Comparison of ENCODE assay signal across 7 mouse cellular contexts in the genomic region with DNA sequence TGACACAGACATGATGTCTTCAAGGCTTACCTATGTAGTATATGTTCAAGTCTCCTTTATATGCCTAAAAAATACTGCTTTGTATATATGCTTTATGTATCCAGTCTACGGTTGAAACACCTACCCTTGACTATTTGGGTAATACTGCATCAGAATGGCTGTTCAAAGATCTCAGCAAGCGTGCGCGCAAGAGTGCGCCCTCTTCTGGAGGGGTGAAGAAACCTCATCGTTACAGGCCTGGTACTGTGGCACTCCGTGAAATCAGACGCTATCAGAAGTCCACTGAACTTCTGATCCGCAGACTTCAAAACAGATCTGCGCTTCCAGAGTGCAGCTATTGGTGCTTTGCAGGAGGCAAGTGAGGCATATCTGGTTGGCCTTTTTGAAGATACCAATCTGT.
DNase-seq lines count a peak whose midpoint lies in the region; ATAC-seq and TF ChIP-seq lines count a peak whose summit lies in the region.
"Not testable (repeated sequence)": the region's sequence is repeated elsewhere in the genome, so short reads cannot be mapped to it uniquely, and the experiment has no call there.

No protein-coding gene starts in this region.

- H3K9me3 ChIP-seq in ES-Bruce4 (replicated peaks; ENCODE audit: control insufficient read depth, insufficient read depth, low read length, poor library complexity, severe bottlenecking); liver, embryonic 14.5 days (ENCODE audit: control insufficient read depth, low read length); midbrain, postnatal 0 days (ENCODE audit: low read length): not testable (repeated sequence)

- H3K27me3 ChIP-seq in ES-Bruce4 (ENCODE audit: control insufficient read depth, insufficient read depth, low read length, poor library complexity, severe bottlenecking); liver, embryonic 14.5 days (ENCODE audit: control insufficient read depth, insufficient read depth, low read length); midbrain, postnatal 0 days (ENCODE audit: insufficient read depth, low read length): not testable (repeated sequence)

- TF ChIP-seq CTCF in ES-Bruce4 (IDR thresholded peaks at IDR 0.05; ENCODE audit: low read depth, low read length) = peak; percentile 13
- peak; percentile 37; the same call in 1 of the 2 replicates for TF ChIP-seq CTCF in gastrocnemius, adult 2 months (IDR thresholded peaks at IDR 0.05)
- peak; percentile 83 for TF ChIP-seq CTCF in liver, embryonic 14.5 days (IDR thresholded peaks at IDR 0.05; ENCODE audit: low read depth)
- peak; percentile 28 for TF ChIP-seq CTCF in midbrain, postnatal 0 days (IDR thresholded peaks at IDR 0.05)

- 70% methylated on average over 10 of the region's 10 CpGs for WGBS in liver, embryonic 14.5 days (ENCODE audit: insufficient replicate concordance)
- WGBS in midbrain, postnatal 0 days = 92% methylated on average over 10 of the region's 10 CpGs

- intact Hi-C loops in gastrocnemius, adult 2 months (cut with DNase I) = not testable (repeated sequence)

- not testable (repeated sequence) for H3K36me3 ChIP-seq in ES-Bruce4 (ENCODE audit: control insufficient read depth, insufficient read depth, low read length, poor library complexity, severe bottlenecking); liver, embryonic 14.5 days (replicated peaks; ENCODE audit: control insufficient read depth, insufficient read depth, low read depth); midbrain, postnatal 0 days (ENCODE audit: insufficient read depth, low read length)

- H3K4me3 ChIP-seq in ES-Bruce4 (ENCODE audit: low read depth, low read length); gastrocnemius, adult 2 months; liver, embryonic 14.5 days (ENCODE audit: insufficient read depth in 1 of 2, low read depth in 2 of 2, low read length in 2 of 2); midbrain, postnatal 0 days (ENCODE audit: low read depth, low read length): not testable (repeated sequence)

- ATAC-seq in liver, embryonic 14.5 days (ENCODE audit: insufficient read depth); midbrain, postnatal 0 days (ENCODE audit: low FRiP score): not testable (repeated sequence)

- H3K4me2 ChIP-seq in liver, embryonic 14.5 days (ENCODE audit: low read depth); midbrain, postnatal 0 days (ENCODE audit: low read depth, low read length, poor library complexity, severe bottlenecking): not testable (repeated sequence)

- not testable (repeated sequence) for H3K4me1 ChIP-seq in ES-Bruce4 (ENCODE audit: control insufficient read depth, insufficient read depth, low read length); midbrain, postnatal 0 days (ENCODE audit: insufficient read depth, low read length)
- peaks cover 47 to 69% of the 10 kb centered on the region in 2 experiments for H3K4me1 ChIP-seq in liver, embryonic 14.5 days (replicated peaks; ENCODE audit: control insufficient read depth in 2 of 2, insufficient read depth in 2 of 2, low read length in 1 of 2)

- not testable (repeated sequence) for H3K9ac ChIP-seq in ES-Bruce4 (ENCODE audit: low read depth, poor library complexity, severe bottlenecking); liver, embryonic 14.5 days (replicated peaks); midbrain, postnatal 0 days (replicated peaks; ENCODE audit: low read length, poor library complexity, severe bottlenecking)

- TF ChIP-seq EP300 in ES-Bruce4 (IDR thresholded peaks at IDR 0.05; ENCODE audit: insufficient read depth, low read depth, low read length); liver, embryonic 14.5 days (IDR thresholded peaks at IDR 0.05; ENCODE audit: low read depth): not testable (repeated sequence)

- TF ChIP-seq POLR2A in ES-Bruce4 (IDR thresholded peaks at IDR 0.05; ENCODE audit: insufficient read depth, low read length) = not testable (repeated sequence)

- not testable (repeated sequence) for H3K27ac ChIP-seq in ES-Bruce4 (ENCODE audit: insufficient read depth, low read length); gastrocnemius, adult 2 months; liver, embryonic 14.5 days; midbrain, postnatal 0 days (ENCODE audit: low read depth, low read length)

- DNase-seq in ZHBTc4 (ENCODE audit: low read depth, low spot score) = peak; percentile 35
- not testable (repeated sequence) for DNase-seq in gastrocnemius, adult 2 months; liver, embryonic 14.5 days (ENCODE audit: low read depth in 3 of 3, low spot score in 3 of 3); midbrain, postnatal 0 days (ENCODE audit: low spot score)
- DNase-seq in kidney, adult 9 months = peak; percentile 37
- peak; percentile 43 for DNase-seq in thymus, postnatal 4 days

Comparison
In these comparisons a context has a peak if more than half of its experiments do, and no peak if none do; other contexts are left out.
1. CTCF ChIP-seq: peak in every context shown above with its lines; median percentile 83 in liver, embryonic 14.5 days; 37 in gastrocnemius, adult 2 months; 28 in midbrain, postnatal 0 days; 13 in ES-Bruce4.